Mouse (Mus musculus): ENCODE data around the gene Jazf1. TPM values are rescaled to one million over a fixed set of nuclear protein-coding genes. Genes with fewer than 3 reads are reported as not detected.

Gene Jazf1
- 60.1 and 61.4 TPM in 2 replicates for polyA plus RNA-seq (2015; fragmentation: Nextera tagmentation; extraction: Ambion mirVana)

DNA sequence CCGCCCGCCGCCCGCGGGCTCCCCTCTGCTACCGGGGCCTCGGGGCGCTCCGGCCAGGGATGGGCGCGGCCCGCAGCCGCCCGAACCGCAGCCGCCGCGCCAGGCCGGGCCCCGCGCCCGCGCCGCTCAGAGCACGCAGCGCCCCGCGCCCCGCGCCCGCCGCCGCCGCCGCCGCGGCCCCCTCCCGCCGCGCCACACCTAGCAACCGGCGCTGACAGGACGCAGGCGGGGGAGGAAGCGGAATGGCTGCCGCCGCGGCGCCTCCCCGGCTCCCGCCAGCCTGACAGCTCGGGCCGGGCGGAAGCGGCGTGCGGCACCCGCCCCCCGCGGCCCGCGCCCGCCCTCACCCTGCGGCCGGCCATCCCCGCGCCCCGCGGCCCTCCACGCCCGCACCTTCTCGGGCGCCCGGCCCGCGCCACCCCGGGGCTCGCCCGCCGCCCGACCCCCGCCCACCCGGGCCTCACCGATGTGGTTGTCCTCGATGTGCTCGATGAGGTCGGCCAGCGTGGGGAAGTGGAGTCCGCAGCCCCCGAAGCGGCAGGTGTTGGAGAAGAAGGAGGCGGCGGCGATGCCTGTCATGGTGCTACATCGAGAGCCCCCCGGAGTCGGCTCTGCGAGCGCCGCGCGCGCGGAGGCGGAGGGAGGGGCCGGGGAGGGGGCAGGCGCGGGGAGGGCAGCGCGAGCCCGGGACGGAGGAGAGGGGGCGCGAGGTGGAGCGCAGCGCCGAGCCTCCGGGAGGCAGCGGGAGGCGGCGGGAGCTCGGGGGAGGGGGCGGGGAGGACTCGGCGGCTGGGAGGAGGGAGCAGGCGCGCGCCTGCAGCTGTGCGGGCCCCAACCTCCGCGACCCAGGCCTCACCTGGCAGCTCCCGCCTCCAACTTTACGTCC, at the start of gene Jazf1:
Gene Jazf1, minus strand, starts transcription at position 643 of the 886 bp plus-strand sequence.

Other genes starting within 250 kb of the Jazf1 start
- 4.0 and 4.8 TPM in 2 replicates for gene Creb5, start 218.6 kb upstream of the Jazf1 start, polyA plus RNA-seq (2015; fragmentation: Nextera tagmentation; extraction: Ambion mirVana)

Measured in neural tube, postnatal 0 days (tissue).